Mouse (Mus musculus): ENCODE data around the gene Hdac11.
"Not testable (repeated sequence)": the region's sequence is repeated elsewhere in the genome, so short reads cannot be mapped to it uniquely, and the experiment has no call there.

Hdac11 gene

DNA sequence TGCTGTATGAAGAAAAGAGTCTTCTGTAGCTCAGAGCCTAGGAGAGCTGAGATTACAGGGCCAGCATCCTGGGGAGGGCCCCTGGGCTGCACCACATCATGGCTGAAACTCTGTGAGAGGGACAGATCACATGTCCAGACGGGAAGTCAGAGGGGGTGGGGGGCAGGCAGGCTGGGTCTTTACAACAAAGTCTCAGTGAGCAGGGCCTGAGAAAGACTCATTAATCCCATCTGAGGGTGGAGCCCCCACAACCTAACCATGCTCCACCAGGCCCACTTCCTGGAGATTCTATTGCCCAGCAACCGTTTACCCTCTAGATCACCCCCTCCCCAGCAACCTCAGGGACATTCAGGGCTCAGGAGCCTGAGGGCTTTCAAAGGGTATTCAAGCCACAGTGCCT is 53.3 kb downstream of the Hdac11 start:
- no peak for DNase-seq

DNA sequence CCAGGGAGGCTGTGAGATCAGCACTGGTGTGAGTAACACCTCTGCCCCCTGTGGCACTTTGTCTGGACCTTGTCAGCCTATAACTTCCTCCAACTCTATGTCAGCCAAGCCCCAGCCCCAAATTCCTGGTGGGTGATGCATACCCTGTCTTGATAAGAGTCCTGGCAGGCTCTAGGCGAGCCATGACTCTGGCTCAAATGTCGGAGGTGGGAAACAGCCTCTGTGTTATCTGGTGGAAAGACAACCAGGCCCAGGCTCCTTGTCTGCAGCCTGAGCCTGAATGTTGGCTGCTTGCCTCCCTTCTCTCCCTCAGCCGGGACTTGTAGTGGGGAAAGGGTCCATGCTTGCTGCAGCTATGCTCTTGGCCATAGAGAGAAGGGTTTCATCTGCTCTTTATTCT is 54.4 kb downstream of the Hdac11 start:
- peak; percentile 94 for DNase-seq

DNA sequence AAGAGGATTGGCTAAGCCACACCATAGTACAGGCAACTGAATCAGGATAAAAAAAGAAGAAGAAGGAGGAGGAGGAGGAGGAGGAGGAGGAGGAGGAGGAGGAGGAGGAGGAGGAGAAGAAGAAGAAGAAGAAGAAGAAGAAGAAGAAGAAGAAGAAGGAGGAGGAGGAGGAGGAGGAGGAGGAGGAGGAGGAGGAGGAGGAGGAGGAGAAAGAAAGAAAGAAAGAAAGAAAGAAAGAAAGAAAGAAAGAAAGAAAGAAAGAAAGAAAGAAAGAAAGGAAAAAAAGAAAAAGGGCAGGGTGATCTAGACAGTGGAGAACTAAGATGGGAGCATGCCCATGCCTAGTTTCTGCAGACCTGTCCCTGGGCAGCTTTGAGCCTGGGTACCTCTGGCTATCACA is 55.7 kb downstream of the Hdac11 start, which contains the start of gene Fbln2:
TSS of gene Fbln2 (plus strand) at position 301 of the 400 bp plus-strand sequence.
- DNase-seq = not testable (repeated sequence)

DNA sequence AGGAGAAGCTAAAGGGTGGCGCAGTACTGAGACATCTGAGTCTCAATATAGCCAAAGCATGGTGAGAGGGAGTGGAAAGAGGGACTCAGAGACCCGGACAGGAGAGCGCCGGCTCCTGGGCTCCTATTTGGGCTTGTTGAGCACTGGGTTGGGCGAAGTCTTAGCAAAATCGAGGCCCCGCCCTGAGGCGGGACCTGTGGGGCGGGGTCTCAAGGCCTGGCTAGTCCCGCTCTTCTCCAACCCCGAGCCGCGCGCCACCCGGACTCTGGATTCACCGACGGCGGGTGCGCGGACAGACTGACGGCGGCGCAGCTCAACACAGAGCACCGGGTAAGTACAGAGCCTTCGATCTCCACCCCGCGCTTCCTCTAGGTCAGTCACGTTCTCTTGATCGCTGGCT is 56.1 kb downstream of the Hdac11 start:
- DNase-seq = peak; percentile 99

DNA sequence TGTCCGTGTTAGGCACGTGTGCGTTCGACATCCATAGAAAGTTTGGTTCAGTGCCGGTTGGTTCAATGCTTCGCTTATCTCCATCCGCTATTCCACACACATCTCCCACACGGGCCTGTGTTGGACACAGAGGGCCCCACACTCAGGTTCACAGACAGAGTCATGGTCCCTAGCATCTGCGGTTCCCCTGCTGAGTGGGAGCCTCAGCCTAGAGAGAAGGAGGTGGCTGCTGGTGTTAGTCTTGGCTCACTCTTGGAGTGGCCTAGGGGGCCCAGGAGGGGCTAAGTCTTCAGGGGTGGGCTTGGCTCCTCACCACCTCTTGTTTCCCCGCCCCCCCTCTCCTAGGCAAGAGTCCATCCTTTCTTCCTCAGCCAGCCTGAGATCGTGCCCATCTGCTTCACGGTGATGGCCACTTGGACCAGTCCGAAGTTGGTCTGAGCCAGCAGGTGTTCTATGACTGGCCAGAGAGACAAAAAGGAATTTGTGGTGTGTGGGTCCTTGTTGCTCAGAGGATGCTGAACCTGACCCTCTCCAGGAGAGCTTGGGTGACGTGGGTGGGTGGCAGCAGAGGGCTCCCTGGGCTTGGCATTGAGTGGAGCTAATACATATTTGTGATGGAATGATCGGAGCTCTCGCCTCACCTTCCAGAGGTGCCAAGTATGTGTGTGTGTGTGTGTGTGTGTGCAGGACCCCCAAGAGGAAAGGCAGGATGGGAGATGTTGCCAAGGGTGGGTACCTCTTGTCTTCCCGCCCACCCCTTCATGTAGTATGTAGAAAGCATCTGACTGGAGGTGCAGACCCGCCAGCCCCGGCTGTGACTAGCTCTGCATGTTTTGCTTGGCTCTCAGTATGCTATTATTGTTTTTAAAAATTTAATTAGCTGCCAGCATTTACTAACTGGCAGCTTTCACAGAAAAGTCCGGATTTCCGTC is 57.1 kb downstream of the Hdac11 start:
- peak; percentile 94 for DNase-seq

DNA sequence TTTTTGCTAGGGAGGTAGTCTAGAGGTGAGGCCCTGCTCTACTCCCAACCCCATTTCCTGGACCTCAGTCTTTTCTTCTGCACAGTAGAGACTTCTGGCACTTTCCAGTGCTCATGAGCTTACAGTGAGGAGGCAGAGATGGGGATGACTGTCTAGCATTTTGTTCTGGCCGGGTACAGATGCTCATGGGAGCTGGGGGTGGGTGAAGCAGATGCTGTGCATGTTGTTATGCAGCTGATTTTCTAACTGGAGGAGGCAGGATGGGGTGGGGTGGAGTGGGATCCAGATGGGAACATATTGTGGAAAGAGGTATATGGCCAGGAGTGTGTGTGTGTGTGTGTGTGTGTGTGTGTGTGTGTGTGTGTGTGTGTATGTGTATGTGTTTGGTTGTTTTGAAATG is 59.0 kb downstream of the Hdac11 start:
- DNase-seq = no peak

DNA sequence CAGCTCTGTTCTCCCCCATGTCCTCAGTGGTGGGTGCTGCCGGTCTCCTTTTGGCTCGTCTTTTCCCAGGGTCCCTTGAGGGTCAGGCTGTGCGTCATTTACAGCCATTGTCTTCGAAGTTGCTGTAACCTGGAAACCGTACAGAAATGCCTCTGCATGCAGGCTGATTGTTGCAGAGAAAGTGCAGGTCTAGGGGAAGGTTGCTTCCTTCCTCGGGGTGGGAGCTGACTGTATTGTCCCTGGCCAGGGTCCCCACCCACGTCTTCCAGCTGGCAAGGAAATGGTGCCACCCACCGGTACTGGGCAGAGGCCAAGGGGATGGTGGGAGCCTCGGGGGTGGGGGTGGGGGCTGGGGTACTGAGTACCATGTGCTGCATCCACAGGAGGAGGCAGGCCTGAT is 62.0 kb downstream of the Hdac11 start:
- DNase-seq = peak; percentile 97

DNA sequence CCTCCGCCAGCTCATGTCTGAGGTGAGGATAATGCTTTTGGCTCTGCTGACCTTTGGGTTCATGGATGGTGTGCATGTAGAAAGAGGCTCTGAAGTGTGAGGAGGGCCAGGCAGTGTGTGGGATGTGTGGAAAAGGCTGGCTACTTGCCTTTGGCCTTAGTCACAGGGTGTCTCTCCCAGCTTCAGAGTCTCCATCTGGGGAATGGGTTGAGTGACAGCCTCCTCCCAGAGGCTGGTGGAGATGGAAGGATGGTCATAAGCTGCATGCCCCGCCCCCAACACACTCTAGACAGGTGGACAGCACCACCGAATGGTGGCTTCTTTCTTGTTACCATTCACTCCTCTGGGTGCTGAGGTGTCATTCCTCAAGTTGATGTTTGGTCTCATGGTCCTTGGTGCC is 62.4 kb downstream of the Hdac11 start:
- DNase-seq = no peak

DNA sequence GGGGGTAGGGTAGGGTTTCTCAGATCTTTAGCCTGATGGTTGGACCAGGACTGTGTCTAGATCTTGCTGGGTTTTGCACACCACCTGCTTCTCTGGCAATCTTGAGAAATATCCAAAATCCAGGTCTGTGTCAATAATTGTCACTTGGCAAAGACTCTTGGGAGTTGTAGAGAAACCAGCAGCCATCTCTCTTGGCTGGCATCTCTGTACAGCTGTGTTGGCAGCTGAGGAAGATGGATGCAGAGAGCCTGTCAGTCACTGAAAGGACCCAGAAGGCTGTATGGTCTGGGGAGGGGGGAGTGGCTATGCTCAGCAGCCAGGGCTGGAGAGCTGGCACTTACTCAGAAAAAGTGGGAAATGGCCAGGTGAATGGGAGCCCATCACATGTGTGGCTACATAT is 63.6 kb downstream of the Hdac11 start:
- no peak for DNase-seq

DNA sequence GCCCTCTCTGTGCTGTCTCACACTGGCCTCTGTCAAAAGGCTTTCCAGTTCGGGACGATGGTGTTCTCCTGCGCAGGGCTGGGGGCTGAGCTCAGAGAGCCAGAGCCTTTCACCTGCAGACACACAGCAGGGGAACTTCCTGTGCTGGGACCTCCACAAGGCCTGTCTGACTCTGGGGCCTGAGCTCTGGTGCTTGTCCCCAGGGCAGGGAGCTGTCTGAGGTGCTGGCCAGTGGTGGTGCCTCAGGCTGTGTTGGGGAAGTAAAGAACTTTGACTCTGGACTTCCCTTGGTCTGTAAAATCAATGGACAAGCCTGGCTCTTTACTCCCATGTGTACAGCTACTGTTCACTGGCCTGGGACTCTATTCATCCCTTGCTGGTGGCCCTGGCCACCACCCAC is 64.6 kb downstream of the Hdac11 start:
- DNase-seq = no peak

DNA sequence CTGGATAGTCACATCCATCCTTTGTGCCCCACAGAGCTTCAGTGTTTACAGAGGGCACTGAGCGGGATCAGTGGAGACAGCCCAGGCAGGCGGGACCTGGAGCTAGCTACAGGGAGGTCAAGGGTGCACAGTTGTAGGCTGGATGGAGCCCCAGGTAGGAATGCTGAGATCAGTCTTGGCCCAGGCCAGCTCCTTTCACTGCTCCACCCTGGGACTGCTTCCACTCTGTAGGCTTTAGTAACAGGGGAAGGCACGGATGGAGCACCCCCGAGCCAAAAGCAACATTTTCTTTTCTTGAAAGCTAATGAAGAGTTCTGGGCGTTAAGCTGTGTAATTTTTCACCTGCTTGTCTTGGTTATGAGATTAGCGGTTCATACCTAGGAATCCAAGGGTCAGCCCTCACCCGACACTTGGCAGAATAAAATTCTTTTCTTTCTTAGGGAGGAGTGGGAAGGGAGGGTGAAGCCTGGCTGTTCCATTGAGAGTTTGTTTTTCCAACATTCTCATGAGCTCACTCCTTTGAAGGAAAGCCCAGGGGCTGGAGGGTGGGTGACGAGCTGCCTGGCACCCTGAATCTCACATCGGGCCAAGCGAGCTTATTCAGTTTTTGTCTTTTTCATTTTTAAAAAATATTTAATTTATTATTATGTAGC is 66.4 kb downstream of the Hdac11 start:
- DNase-seq = peak; percentile 98

Measured in heart, adult 11 months (tissue).